Mouse (Mus musculus) heart, embryonic 11.5 days (tissue): ENCODE measurements at regions not wholly inside any gene's neighbourhood (a gene's known extent, or its start where the extent isn't known, plus 50 kb on each side); places are given as distances from the start of the nearest gene placed in this dataset.

Experiments
- ATAC-seq: fragments of 200-750 bp; cut with Nextera tagmentation; replicated peaks from 2 replicates; pipeline ENCODE4 v1.8.0; 2017; ENCODE audit warnings: moderate library complexity; ENCODE audit not compliant: insufficient number of reproducible peaks, low FRiP score, low TSS enrichment
- H3K27ac ChIP-seq: fragments of 300-500 bp; sonication (generic); 2 replicates; pipeline ENCODE4 v1.5.1; 2014; ENCODE audit warnings: mild to moderate bottlenecking, low read depth, low read length
- H3K27me3 ChIP-seq: fragments of 300-500 bp; sonication (generic); 2 replicates; pipeline ENCODE4 v1.6.1; 2014; ENCODE audit warnings: mild to moderate bottlenecking, low read length, mixed read lengths; ENCODE audit not compliant: control insufficient read depth, insufficient read depth
- H3K36me3 ChIP-seq: fragments of 300-500 bp; sonication (generic); 2 replicates; pipeline ENCODE4 v1.6.1; 2014; ENCODE audit warnings: mild to moderate bottlenecking, low read length, moderate library complexity, mixed read lengths; ENCODE audit not compliant: control insufficient read depth, insufficient read depth
- H3K4me1 ChIP-seq: fragments of 300-500 bp; sonication (generic); 2 replicates; pipeline ENCODE4 v1.6.1; 2014; ENCODE audit warnings: low read length; ENCODE audit not compliant: control insufficient read depth, insufficient read depth
- H3K4me2 ChIP-seq: fragments of 300-500 bp; sonication (generic); 2 replicates; pipeline ENCODE4 v1.6.1; 2014; ENCODE audit warnings: mild to moderate bottlenecking, moderate library complexity
- H3K4me3 ChIP-seq: fragments of 300-500 bp; sonication (generic); 2 replicates; pipeline ENCODE4 v1.5.1; 2014; ENCODE audit warnings: low read depth, low read length
- H3K9ac ChIP-seq: fragments of 300-500 bp; sonication (generic); 2 replicates; pipeline ENCODE4 v1.6.1; 2014; ENCODE audit warnings: mild to moderate bottlenecking, low read depth, low read length, moderate library complexity
- H3K9me3 ChIP-seq: fragments of 300-500 bp; sonication (generic); replicated peaks from 2 replicates; pipeline ENCODE4 v1.6.1; 2016; ENCODE audit warnings: low read length; ENCODE audit not compliant: control insufficient read depth
- WGBS: fragments of 180-500 bp; shearing (Covaris S2); extraction: QIAGEN DNeasy Blood & Tissue Kit; methylation state at CpG from one replicate; pipeline ENCODE4 v1.1.7; 2014; ENCODE audit not compliant: insufficient replicate concordance; 5-methylcytosine and 5-hydroxymethylcytosine counted together

DNA sequence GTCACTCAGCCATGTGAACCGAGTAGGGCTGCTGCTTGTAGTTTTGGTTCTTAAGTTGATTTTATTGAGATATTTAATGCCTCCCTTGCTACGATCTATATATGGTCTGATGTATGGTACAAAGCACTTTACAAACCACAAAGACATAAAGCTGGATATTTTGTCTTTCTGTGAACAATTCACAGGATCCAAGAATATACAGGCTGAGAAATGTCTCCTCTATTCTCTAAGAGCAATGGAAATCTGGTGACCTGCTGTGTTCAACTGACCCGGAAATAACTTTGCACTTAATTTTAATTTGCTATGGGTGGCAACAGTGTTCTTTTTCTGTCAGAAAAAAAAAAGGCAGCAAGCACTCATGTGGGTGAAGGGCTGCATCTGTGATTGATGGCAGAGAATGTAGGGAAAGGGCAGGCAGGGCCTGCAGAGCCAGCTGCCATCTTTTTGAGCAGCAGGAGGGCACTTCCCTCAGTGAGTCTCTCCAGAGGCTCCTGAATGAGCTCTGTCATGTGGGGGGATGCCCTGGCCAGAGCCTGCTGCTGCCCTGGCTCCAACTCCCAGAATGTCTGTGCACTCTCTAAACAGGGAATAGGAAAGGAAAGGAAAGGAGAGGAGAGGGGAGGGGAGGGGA is 192.2 kb upstream of the Myt1l start:
- H3K27me3 ChIP-seq = no peaks in the 10 kb centered on the region
- H3K9ac ChIP-seq = no peak overlapping the region
- 71% methylated on average over 3 of the region's 3 CpGs for WGBS
- H3K9me3 ChIP-seq = no peaks in the 10 kb centered on the region
- no peaks in the 10 kb centered on the region for H3K4me1 ChIP-seq
- H3K4me2 ChIP-seq = no peak overlapping the region
- H3K4me3 ChIP-seq = no peak overlapping the region
- H3K27ac ChIP-seq = no peak overlapping the region
- no peak for ATAC-seq
- H3K36me3 ChIP-seq = no peaks in the 10 kb centered on the region

DNA sequence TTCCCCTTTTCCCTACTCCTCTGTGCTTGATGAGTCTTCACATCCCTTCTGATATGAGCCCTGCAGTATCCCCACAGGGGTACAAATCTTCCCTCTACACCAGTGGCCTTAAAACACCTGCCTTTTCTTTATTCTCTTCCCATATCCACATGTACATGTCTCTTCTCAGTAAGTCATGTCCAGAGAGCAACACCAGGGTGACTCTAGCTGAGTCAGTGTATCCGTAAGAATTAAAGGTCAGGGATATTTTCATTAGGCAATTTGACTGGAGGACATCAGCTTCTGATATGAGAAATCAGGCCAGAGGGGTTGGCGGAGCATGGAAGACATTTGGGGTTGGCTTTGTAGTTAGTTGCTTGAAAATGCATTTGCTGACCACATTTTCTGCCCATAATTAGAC is 190.8 kb upstream of the Myt1l start:
- H3K36me3 ChIP-seq = no peaks in the 10 kb centered on the region
- H3K4me1 ChIP-seq = no peaks in the 10 kb centered on the region
- H3K4me3 ChIP-seq = no peak overlapping the region
- H3K9me3 ChIP-seq = no peaks in the 10 kb centered on the region
- no peak overlapping the region for H3K4me2 ChIP-seq
- no peak overlapping the region for H3K9ac ChIP-seq
- ATAC-seq = no peak
- H3K27me3 ChIP-seq = no peaks in the 10 kb centered on the region
- H3K27ac ChIP-seq = no peak overlapping the region
- WGBS = 86% methylated on average over 2 of the region's 2 CpGs

DNA sequence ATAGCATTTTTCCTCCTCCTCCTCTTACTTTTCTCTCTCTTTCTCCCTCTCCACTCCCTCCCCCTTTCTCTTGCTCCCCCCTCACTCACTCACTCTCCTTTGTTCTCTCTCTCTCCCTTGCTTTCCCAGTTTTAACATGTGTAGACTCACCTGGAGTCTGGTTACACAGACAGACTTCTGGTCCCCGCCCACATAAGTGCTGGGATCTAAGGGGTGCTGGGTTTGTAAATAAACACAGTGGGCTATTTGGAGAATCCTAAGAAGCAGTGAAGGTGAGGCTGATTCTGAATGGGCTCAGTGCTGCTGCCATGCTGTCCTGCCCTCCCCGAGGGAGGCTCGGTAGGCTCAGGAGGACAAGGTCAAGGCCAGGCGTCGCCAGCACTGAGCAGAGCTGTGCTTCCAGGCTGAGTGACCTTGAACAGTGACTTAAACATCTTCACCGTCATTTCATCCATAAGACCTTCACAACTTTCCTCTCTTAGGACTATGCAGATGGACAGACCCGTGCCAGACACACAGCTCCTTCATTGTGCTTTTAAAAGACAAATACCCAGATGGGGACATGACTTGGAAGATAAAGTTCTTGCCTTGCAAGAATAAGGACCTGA is 186.7 kb upstream of the Myt1l start:
- no peak overlapping the region for H3K4me2 ChIP-seq
- no peaks in the 10 kb centered on the region for H3K27me3 ChIP-seq
- ATAC-seq = no peak
- H3K36me3 ChIP-seq = no peaks in the 10 kb centered on the region
- no peaks in the 10 kb centered on the region for H3K4me1 ChIP-seq
- H3K9ac ChIP-seq = no peak overlapping the region
- no peak overlapping the region for H3K27ac ChIP-seq
- WGBS = 50% methylated on average over 7 of the region's 7 CpGs
- no peaks in the 10 kb centered on the region for H3K9me3 ChIP-seq
- no peak overlapping the region for H3K4me3 ChIP-seq

DNA sequence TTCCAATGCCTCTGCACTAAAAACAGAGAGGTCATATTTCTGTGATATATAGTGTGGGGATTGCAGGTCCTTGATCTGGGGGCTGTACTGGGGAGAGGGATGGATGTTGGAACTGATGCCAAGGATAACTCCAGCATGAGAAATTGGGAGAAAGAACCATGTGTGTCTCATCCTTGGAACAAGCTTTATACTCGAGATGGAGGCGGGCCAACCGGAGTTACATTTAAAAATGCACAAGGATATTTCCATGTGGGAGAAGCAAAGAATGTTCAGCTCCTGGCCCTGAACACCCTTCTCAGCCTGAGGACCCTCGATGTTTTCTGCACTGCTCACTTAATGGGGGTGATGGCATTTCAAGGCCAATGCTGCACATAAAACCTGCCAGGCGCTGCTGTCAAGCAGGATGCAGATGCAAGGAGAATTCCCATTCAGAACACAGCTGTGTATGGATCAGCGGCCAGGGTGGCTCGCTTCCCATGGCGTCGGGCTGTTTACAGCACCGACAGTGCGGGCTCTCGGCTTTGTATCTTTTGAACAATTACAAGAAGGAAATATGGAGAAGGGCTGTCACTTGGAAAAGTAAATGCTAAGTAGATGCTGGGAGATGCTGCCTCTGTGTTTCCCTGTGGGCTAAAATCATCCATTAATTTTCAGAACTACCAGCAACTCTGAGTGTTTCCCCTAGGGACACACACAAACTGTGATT is 184.9 kb upstream of the Myt1l start:
- Histone ChIP-seq H3K36me3 (no peaks in the 10 kb centered on the region), H3K27me3 (no peaks in the 10 kb centered on the region), H3K9ac (no peak overlapping the region), H3K27ac (no peak overlapping the region), H3K9me3 (no peaks in the 10 kb centered on the region), H3K4me1 (no peaks in the 10 kb centered on the region), H3K4me3 (no peak overlapping the region), H3K4me2 (no peak overlapping the region)
- no peak for ATAC-seq
- 80% methylated on average over 12 of the region's 12 CpGs for WGBS

DNA sequence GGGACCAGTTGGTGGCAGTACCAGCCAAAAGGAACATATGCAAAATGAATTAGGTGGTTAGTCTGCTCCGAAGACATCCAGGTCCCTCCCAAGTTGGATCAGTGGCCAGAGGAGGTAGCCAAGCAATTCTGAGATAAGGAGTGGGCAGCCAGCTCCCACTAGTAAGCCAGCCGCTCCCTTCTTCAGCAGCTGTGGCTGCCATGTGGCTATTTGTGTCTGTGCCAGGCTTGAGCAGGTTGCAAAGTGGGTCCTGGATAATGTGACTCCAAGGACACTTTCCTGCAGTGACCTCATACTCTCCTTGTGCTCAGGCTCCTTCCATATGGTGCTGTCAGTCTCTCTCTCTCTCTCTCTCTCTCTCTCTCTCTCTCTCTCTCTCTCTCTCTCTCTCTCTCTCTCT is 179.5 kb upstream of the Myt1l start:
- WGBS = 51% methylated on average over 2 of the region's 2 CpGs
- Histone ChIP-seq H3K4me3 (no peak overlapping the region), H3K4me2 (no peak overlapping the region), H3K9me3 (no peaks in the 10 kb centered on the region), H3K36me3 (no peaks in the 10 kb centered on the region), H3K27me3 (peaks cover 3% of the 10 kb centered on the region; the same call in 1 of the 2 replicates), H3K4me1 (no peaks in the 10 kb centered on the region; the same call in 1 of the 2 replicates), H3K9ac (no peak overlapping the region), H3K27ac (no peak overlapping the region)
- no peak for ATAC-seq

DNA sequence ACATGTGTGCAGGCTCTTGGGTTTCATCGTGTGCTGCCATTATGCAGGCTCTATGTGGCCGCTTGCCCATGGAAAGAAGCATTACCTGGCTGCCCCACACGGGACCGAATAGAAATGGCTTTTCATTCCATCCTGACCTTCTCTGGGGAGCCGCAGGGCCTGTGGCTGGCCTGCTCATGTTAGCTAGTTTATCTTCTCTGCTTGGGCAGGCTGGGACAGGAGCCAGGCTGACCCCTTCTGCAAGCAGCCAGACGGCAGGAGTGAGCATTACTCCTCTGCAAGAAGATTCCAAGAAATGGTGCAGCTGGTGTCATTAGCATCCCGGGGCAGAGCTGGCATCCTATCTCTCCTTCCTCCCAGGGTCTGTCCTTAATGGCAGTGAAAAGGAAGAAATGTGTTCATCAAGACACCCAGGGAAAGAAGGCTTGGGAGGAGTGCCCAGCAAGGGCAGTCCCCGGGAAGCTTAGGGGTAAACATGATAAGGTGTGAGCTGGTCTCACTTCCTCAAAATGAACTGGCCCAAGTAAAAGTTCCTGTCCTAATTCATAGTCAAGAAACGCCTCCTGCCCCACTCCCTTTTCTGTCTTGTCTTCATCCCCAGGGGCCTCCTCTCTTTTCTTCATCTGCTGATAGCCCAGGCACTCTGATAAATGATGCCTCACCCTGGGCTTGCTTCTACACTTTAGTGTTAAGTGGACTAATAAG is 178.9 kb upstream of the Myt1l start:
- no peak overlapping the region for H3K27ac ChIP-seq
- no peaks in the 10 kb centered on the region; the same call in 1 of the 2 replicates for H3K4me1 ChIP-seq
- H3K4me2 ChIP-seq = no peak overlapping the region
- ATAC-seq = no peak
- no peak overlapping the region for H3K9ac ChIP-seq
- no peaks in the 10 kb centered on the region for H3K36me3 ChIP-seq
- peaks cover 3% of the 10 kb centered on the region; the same call in 1 of the 2 replicates for H3K27me3 ChIP-seq
- no peaks in the 10 kb centered on the region for H3K9me3 ChIP-seq
- H3K4me3 ChIP-seq = no peak overlapping the region
- WGBS = 55% methylated on average over 9 of the region's 9 CpGs

DNA sequence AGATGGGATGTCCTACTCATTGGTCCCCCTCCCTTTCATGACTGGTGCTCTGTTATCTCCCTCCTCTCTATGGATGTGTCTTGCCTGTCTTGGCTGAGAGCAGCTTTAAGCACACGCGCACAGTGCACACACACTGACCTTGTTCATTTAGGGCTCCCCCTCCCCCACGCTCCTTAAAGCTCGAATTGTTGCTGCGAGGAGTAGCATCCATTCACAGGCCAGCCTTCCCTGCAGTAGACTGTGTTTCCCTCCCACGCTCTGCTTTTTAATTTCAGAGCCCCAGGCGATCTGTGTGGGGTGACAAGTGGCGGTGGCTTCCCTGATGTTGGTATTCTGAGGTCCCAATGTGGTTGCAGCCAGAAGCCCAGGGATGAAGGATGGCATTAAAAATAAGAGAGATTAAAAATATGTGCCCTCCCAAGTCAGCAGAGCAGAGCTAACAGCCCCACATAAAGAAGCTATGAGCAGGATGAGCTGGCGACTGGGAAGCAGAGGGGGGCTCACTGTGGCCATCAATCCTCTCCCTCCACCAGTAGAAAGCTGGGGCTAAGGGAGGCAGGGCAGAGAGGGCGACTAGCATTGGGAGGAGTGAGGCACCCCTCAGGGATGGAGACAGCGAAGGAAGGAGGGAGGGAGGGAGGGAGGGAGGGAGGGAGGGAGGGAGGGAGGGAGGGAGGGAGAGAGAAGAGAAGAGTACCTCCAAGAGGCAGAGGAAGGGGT is 174.2 kb upstream of the Myt1l start:
- Histone ChIP-seq H3K36me3 (no peaks in the 10 kb centered on the region), H3K27me3 (peaks cover 3% of the 10 kb centered on the region; the same call in 1 of the 2 replicates), H3K4me1 (peaks cover 13% of the 10 kb centered on the region), H3K9me3 (no peaks in the 10 kb centered on the region), H3K4me2 (no peak overlapping the region), H3K9ac (no peak overlapping the region), H3K27ac (no peak overlapping the region), H3K4me3 (no peak overlapping the region)
- WGBS = 58% methylated on average over 9 of the region's 11 CpGs
- no peak for ATAC-seq

DNA sequence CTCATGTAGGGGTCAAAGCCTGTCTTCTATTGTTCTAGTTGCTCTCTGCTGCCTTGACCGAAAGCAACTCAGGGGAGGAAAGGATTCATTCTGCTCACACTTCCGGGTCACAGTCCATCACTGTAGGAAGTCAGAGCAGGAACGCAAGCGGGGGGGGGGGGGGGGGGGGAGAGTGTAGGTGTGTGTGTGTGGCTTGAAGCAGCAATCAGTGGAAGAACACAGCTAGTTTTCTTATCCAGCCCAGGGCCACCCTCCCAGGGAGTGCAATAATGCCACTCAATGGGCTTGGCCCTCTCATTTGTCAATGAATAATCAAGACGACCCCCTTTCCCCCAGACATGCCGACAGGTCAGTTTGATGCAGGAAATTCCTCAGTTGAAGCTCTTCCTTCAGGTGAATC is 173.4 kb upstream of the Myt1l start:
- WGBS = 34% methylated on average over 5 of the region's 6 CpGs
- H3K27ac ChIP-seq = no peak overlapping the region
- H3K9ac ChIP-seq = no peak overlapping the region

More for the DNA sequence above, 173.4 kb upstream of the Myt1l start:
- no peaks in the 10 kb centered on the region for H3K36me3 ChIP-seq
- no peak for ATAC-seq
- peaks cover 3% of the 10 kb centered on the region; the same call in 1 of the 2 replicates for H3K27me3 ChIP-seq
- H3K9me3 ChIP-seq = no peaks in the 10 kb centered on the region
- H3K4me2 ChIP-seq = no peak overlapping the region
- no peak overlapping the region for H3K4me3 ChIP-seq
- peaks cover 13% of the 10 kb centered on the region for H3K4me1 ChIP-seq
